Mouse (Mus musculus) leukemia stem cell, adult 10-12 weeks (primary cell): ENCODE results near the gene Bco2. TPM values are rescaled to one million over a fixed set of nuclear protein-coding genes. Genes with fewer than 3 reads are reported as not detected.

Source experiments
- polyA plus RNA-seq: library from polyadenylated mRNA; stranded (reverse); fragments of >175 nt; gene quantifications from 2 replicates; pipeline ENCODE4 v1.2.3, GENCODE M21; 2012; ENCODE audit warnings: low replicate concordance

The Bco2 gene
- not detected in 2 replicates for polyA plus RNA-seq

GRCm38 (mm10) chr9:50555094-50555446, at the start of gene Bco2:
Bco2 (minus strand) TSS chr9:50555181.

GRCm38 (mm10) chr9:50603189-50603997, 48.4 kb upstream of the Bco2 start, which contains the start of the genes Sdhd and Timm8b:
Sdhd (minus strand) TSS chr9:50603812.
Timm8b (plus strand) TSS chr9:50603910.

GRCm38 (mm10) chr9:50561145-50561917, 6.3 kb upstream of the Bco2 start, which contains the start of gene Tex12:
Tex12 (minus strand) TSS chr9:50561325.

GRCm38 (mm10) chr9:50554241-50555093, 514 bp downstream of the Bco2 start, which contains the start of gene Il18:
Il18 (plus strand) TSS chr9:50554827.

GRCm38 (mm10) chr9:50528293-50528892, 26.6 kb downstream of the Bco2 start, which contains the start of gene Pts:
Pts (minus strand) TSS chr9:50528724.

GRCm38 (mm10) chr9:50494311-50494710, 60.7 kb downstream of the Bco2 start, which contains the start of gene Plet1:
Plet1 (plus strand) TSS chr9:50494525.

Other genes with a start within 250 kb of the Bco2 start
- gene Rpl10-ps3, start 210.2 kb downstream of the Bco2 start, polyA plus RNA-seq: 0.93 and 13.4 TPM in 2 replicates
- not detected in 2 replicates for gene Plet1, start 60.7 kb downstream of the Bco2 start, polyA plus RNA-seq
- gene Pts, start 26.5 kb downstream of the Bco2 start, polyA plus RNA-seq: 3.7 and 9.6 TPM in 2 replicates
- gene Il18, start 354 bp downstream of the Bco2 start, polyA plus RNA-seq: 2.0 TPM in 1 of 2 replicates, not detected in the other
- gene Tex12, start 6.1 kb upstream of the Bco2 start, polyA plus RNA-seq: not detected in 2 replicates
- 4.9 and 64.9 TPM in 2 replicates for gene Sdhd, start 48.6 kb upstream of the Bco2 start, polyA plus RNA-seq
- gene Timm8b, start 48.7 kb upstream of the Bco2 start, polyA plus RNA-seq: 3.2 and 17.7 TPM in 2 replicates
- gene Pih1d2, start 62.1 kb upstream of the Bco2 start, polyA plus RNA-seq: 0.17 TPM in 1 of 2 replicates, not detected in the other
- gene Nkapd1, start 62.3 kb upstream of the Bco2 start, polyA plus RNA-seq: 5.4 and 6.9 TPM in 2 replicates
- 59.9 and 70.1 TPM in 2 replicates for gene Dlat, start 104.6 kb upstream of the Bco2 start, polyA plus RNA-seq
- gene Dixdc1, start 184.3 kb upstream of the Bco2 start, polyA plus RNA-seq: not detected in 2 replicates
- gene 2310030G06Rik, start 191.4 kb upstream of the Bco2 start, polyA plus RNA-seq: not detected in 2 replicates
- 1.1 TPM in 1 of 2 replicates, not detected in the other for gene Cryab, start 196.1 kb upstream of the Bco2 start, polyA plus RNA-seq
- not detected in 2 replicates for gene Hspb2, start 197.2 kb upstream of the Bco2 start, polyA plus RNA-seq
- gene Fdxacb1, start 213.1 kb upstream of the Bco2 start, polyA plus RNA-seq: 0.81 and 2.6 TPM in 2 replicates
- 4.8 and 6.6 TPM in 2 replicates for gene Alg9, start 219.8 kb upstream of the Bco2 start, polyA plus RNA-seq
- gene 1110032A03Rik, start 220.3 kb upstream of the Bco2 start, polyA plus RNA-seq: 1.2 and 1.5 TPM in 2 replicates